Mouse (Mus musculus) adrenal gland, adult 8-10 months (tissue): Measurements from ENCODE around the gene St3gal6. TPM values are rescaled to one million over a fixed set of nuclear protein-coding genes. Genes with fewer than 3 reads are reported as not detected.
A peak's percentile ranks its signal among the peaks of the same experiment; 100 is the strongest.
"Not testable (repeated sequence)": the region's sequence is repeated elsewhere in the genome, so short reads cannot be mapped to it uniquely, and the experiment has no call there.

Experiments
- DNase-seq: peaks from one replicate; pipeline ENCODE4 v3.0.0; 2022
- total RNA-seq, 4 experiments: library from RNA; stranded (reverse); gene quantifications; 2 replicates each; pipeline ENCODE4 v1.2.4; 2022

Gene St3gal6
- total RNA-seq, 4 experiments from 2014 or later, result 13.6 to 30.8 (median 17.8) TPM

- DNase-seq, result no peak
These were observed 49.2 kb downstream of the St3gal6 start for GRCm38 (mm10) chr16:58474875-58475274.

GRCm38 (mm10) chr16:58470841-58471240, 53.2 kb downstream of the St3gal6 start:
- no peak for DNase-seq

- no peak for DNase-seq
These were observed 54.0 kb downstream of the St3gal6 start for GRCm38 (mm10) chr16:58470061-58470460.

- no peak for DNase-seq
These were observed 58.6 kb downstream of the St3gal6 start for GRCm38 (mm10) chr16:58465412-58465811.

GRCm38 (mm10) chr16:58464051-58464450, 60.0 kb downstream of the St3gal6 start:
- DNase-seq, result no peak

GRCm38 (mm10) chr16:58462519-58462918, 61.5 kb downstream of the St3gal6 start:
- no peak for DNase-seq

GRCm38 (mm10) chr16:58461856-58462518, 62.1 kb downstream of the St3gal6 start:
- DNase-seq, result no peak

GRCm38 (mm10) chr16:58460386-58460785, 63.7 kb downstream of the St3gal6 start:
- no peak for DNase-seq

- DNase-seq, result not testable (repeated sequence)
These were observed 64.1 kb downstream of the St3gal6 start for GRCm38 (mm10) chr16:58459966-58460365.

- no peak for DNase-seq
These were observed 67.1 kb downstream of the St3gal6 start for GRCm38 (mm10) chr16:58456991-58457390.

GRCm38 (mm10) chr16:58456445-58456844, 67.6 kb downstream of the St3gal6 start:
- DNase-seq, result no peak

- no peak for DNase-seq
These were observed 68.9 kb downstream of the St3gal6 start for GRCm38 (mm10) chr16:58455118-58455517.

- peak; percentile 18 for DNase-seq
These were observed 69.4 kb downstream of the St3gal6 start for GRCm38 (mm10) chr16:58454617-58455016.

GRCm38 (mm10) chr16:58453820-58454219, 70.2 kb downstream of the St3gal6 start:
- no peak for DNase-seq

GRCm38 (mm10) chr16:58453138-58453537, 70.9 kb downstream of the St3gal6 start:
- no peak for DNase-seq

GRCm38 (mm10) chr16:58451647-58452046, 72.4 kb downstream of the St3gal6 start:
- DNase-seq, result no peak

- no peak for DNase-seq
These were observed 73.4 kb downstream of the St3gal6 start for GRCm38 (mm10) chr16:58450648-58451047.

- DNase-seq, result no peak
These were observed 75.0 kb downstream of the St3gal6 start for GRCm38 (mm10) chr16:58449073-58449472.

GRCm38 (mm10) chr16:58446281-58447259, 77.5 kb downstream of the St3gal6 start:
- DNase-seq, result no peak

GRCm38 (mm10) chr16:58444735-58445134, 79.3 kb downstream of the St3gal6 start:
- DNase-seq, result no peak

GRCm38 (mm10) chr16:58432384-58432783, 91.7 kb downstream of the St3gal6 start:
- DNase-seq, result no peak

- DNase-seq, result no peak
These were observed 93.8 kb downstream of the St3gal6 start for GRCm38 (mm10) chr16:58430246-58430645.

GRCm38 (mm10) chr16:58421696-58422354, 102.2 kb downstream of the St3gal6 start:
- DNase-seq, result no peak
